Mouse (Mus musculus) spleen, postnatal 14 days (tissue): ENCODE results near the gene Fam174b.

Source experiments
- DNase-seq, 2 experiments: peaks; one replicate each; pipeline ENCODE4 v3.0.0; 2021 to 2022; ENCODE audit warnings: low spot score in 2 of 2

The Fam174b gene

GRCm38 (mm10) chr7:73749339-73749738 lies 9.2 kb downstream of the Fam174b start:
- DNase-seq, result no peak

- no peak for DNase-seq
Measured at GRCm38 (mm10) chr7:73749983-73750382, 9.9 kb downstream of the Fam174b start.

GRCm38 (mm10) chr7:73753598-73753997 lies 13.5 kb downstream of the Fam174b start:
- DNase-seq, result no peak

GRCm38 (mm10) chr7:73755377-73756110 lies 15.4 kb downstream of the Fam174b start:
- no peak for DNase-seq

GRCm38 (mm10) chr7:73761691-73762189 lies 21.6 kb downstream of the Fam174b start:
- DNase-seq, result no peak

- DNase-seq, result no peak
Measured at GRCm38 (mm10) chr7:73764679-73765078, 24.6 kb downstream of the Fam174b start.

- DNase-seq, result no peak
Measured at GRCm38 (mm10) chr7:73765186-73765903, 25.2 kb downstream of the Fam174b start.

- no peak for DNase-seq
Measured at GRCm38 (mm10) chr7:73769224-73769623, 29.1 kb downstream of the Fam174b start.

GRCm38 (mm10) chr7:73771384-73772274 lies 31.5 kb downstream of the Fam174b start:
- DNase-seq, result no peak

GRCm38 (mm10) chr7:73772275-73772765 lies 32.2 kb downstream of the Fam174b start:
- no peak for DNase-seq

- no peak for DNase-seq
Measured at GRCm38 (mm10) chr7:73774781-73775180, 34.7 kb downstream of the Fam174b start.

- no peak for DNase-seq
Measured at GRCm38 (mm10) chr7:73777777-73778176, 37.7 kb downstream of the Fam174b start.

- DNase-seq, result no peak
Measured at GRCm38 (mm10) chr7:73784736-73785428, 44.8 kb downstream of the Fam174b start.

GRCm38 (mm10) chr7:73785815-73786214 lies 45.7 kb downstream of the Fam174b start:
- no peak for DNase-seq

GRCm38 (mm10) chr7:73787513-73787912 lies 47.4 kb downstream of the Fam174b start:
- DNase-seq, result no peak

- no peak for DNase-seq
Measured at GRCm38 (mm10) chr7:73791096-73791495, 51.0 kb downstream of the Fam174b start.

- no peak for DNase-seq
Measured at GRCm38 (mm10) chr7:73792155-73792554, 52.1 kb downstream of the Fam174b start.

GRCm38 (mm10) chr7:73792641-73793040 lies 52.5 kb downstream of the Fam174b start:
- DNase-seq, result no peak

GRCm38 (mm10) chr7:73809261-73809660 lies 69.2 kb downstream of the Fam174b start:
- no peak for DNase-seq

- DNase-seq, result no peak
Measured at GRCm38 (mm10) chr7:73811439-73811838, 71.3 kb downstream of the Fam174b start.

GRCm38 (mm10) chr7:73812176-73812575 lies 72.1 kb downstream of the Fam174b start:
- no peak for DNase-seq
